Mouse (Mus musculus) forebrain, postnatal 0 days (tissue): ENCODE results near the gene Emp2. TPM values are rescaled to one million over a fixed set of nuclear protein-coding genes. Genes with fewer than 3 reads are reported as not detected.

Source experiments
- ATAC-seq: fragments of 200-750 bp; cut with Nextera tagmentation; 2 replicates; pipeline ENCODE4 v1.8.0; 2017; ENCODE audit warnings: mild to moderate bottlenecking, moderate library complexity
- DNase-seq: peaks from one replicate; pipeline ENCODE4 v3.0.0-alpha.2; 2015
- H3K27ac ChIP-seq: fragments of 300-500 bp; sonication (generic); 2 replicates; pipeline ENCODE4 v1.5.1; 2014; ENCODE audit warnings: low read depth, mild to moderate bottlenecking, antibody characterized with exemption, low read length, moderate library complexity, mixed read lengths
- H3K27me3 ChIP-seq: fragments of 300-500 bp; sonication (generic); 2 replicates; pipeline ENCODE4 v1.6.1; 2014; ENCODE audit warnings: mild to moderate bottlenecking, low read length, mixed read lengths; ENCODE audit not compliant: insufficient read depth
- H3K36me3 ChIP-seq: fragments of 300-500 bp; sonication (generic); 2 replicates; pipeline ENCODE4 v1.6.1; 2014; ENCODE audit warnings: mild to moderate bottlenecking, moderate library complexity; ENCODE audit not compliant: insufficient read depth
- H3K4me1 ChIP-seq: fragments of 300-500 bp; sonication (generic); 2 replicates; pipeline ENCODE4 v1.6.1; 2014; ENCODE audit warnings: antibody characterized with exemption; ENCODE audit not compliant: insufficient read depth
- H3K4me2 ChIP-seq: fragments of 300-500 bp; sonication (generic); 2 replicates; pipeline ENCODE4 v1.6.1; 2014; ENCODE audit warnings: low read depth, mild to moderate bottlenecking, moderate library complexity
- H3K4me3 ChIP-seq: fragments of 300-500 bp; sonication (generic); 2 replicates; pipeline ENCODE4 v1.5.1; 2014; ENCODE audit warnings: low read depth, low read length, mixed read lengths
- H3K9ac ChIP-seq: fragments of 300-500 bp; sonication (generic); 2 replicates; pipeline ENCODE4 v1.6.1; 2014; ENCODE audit warnings: mild to moderate bottlenecking
- H3K9me3 ChIP-seq: fragments of 300-500 bp; sonication (generic); 2 replicates; pipeline ENCODE4 v1.6.1; 2016; ENCODE audit warnings: low read length
- CTCF ChIP-seq: sonication (generic); IDR thresholded peaks from 2 replicates; pipeline ENCODE4 v1.5.1; 2016; ENCODE audit warnings: antibody characterized with exemption, control low read depth, low read depth
- WGBS: fragments of 180-500 bp; shearing (Covaris S2); extraction: QIAGEN DNeasy Blood & Tissue Kit; methylation state at CpG from one replicate; pipeline ENCODE4 v1.1.7; 2014; 5-methylcytosine and 5-hydroxymethylcytosine counted together
- polyA plus RNA-seq: library from polyadenylated mRNA; unstranded; fragments of >200 nt; fragmentation: Nextera tagmentation; extraction: Ambion mirVana; gene quantifications from 2 replicates; pipeline ENCODE4 v1.2.1, GENCODE M21; 2015
- total RNA-seq: library from RNA; depleted of rRNA; stranded (reverse); fragments of >200 nt; gene quantifications from 2 replicates; pipeline ENCODE4 v1.2.3, GENCODE M21; 2014; rRNA removed

Gene Emp2
- 11.3 and 12.1 TPM in 2 replicates for total RNA-seq
- polyA plus RNA-seq: 13.2 and 18.5 TPM in 2 replicates

GRCm38 (mm10) chr16:10313646-10314088 lies at the start of gene Emp2:
Gene Emp2 (minus strand): TSS chr16:10313968.
- ATAC-seq: peak; percentile 84
- no peaks in the 10 kb centered on the region for H3K36me3 ChIP-seq
- H3K9me3 ChIP-seq: no peaks in the 10 kb centered on the region
- peak within 1 kb of the TSS; percentile 44 for H3K9ac ChIP-seq
- peak within 1 kb of the TSS; percentile 46 for H3K4me3 ChIP-seq
- no peak within 1 kb of the TSS for H3K27ac ChIP-seq
- 0 out of 2 replicates have a peak, but pooled peaks cover 8% of the 10 kb centered on the region for H3K4me1 ChIP-seq
- H3K27me3 ChIP-seq: peaks cover 7% of the 10 kb centered on the region
- peak within 1 kb of the TSS; percentile 79 for H3K4me2 ChIP-seq
- peak; percentile 30 for DNase-seq
- no peak for TF ChIP-seq CTCF
- WGBS: 2% methylated on average over 37 of the region's 40 CpGs

GRCm38 (mm10) chr16:10363061-10363460 lies 49.3 kb upstream of the Emp2 start:
- no peaks in the 10 kb centered on the region for H3K27me3 ChIP-seq
- DNase-seq: no peak
- no peaks in the 10 kb centered on the region for H3K9me3 ChIP-seq
- ATAC-seq: no peak
- TF ChIP-seq CTCF: no peak
- H3K36me3 ChIP-seq: no peaks in the 10 kb centered on the region
- H3K4me3 ChIP-seq: no peak overlapping the region
- peaks cover 3% of the 10 kb centered on the region; the same call in 1 of the 2 replicates for H3K4me1 ChIP-seq
- H3K27ac ChIP-seq: no peak overlapping the region
- WGBS: 55% methylated on average over 1 of the region's 1 CpGs
- no peak overlapping the region for H3K9ac ChIP-seq
- H3K4me2 ChIP-seq: no peak overlapping the region

- DNase-seq (no peak), ATAC-seq (no peak)
- Histone ChIP-seq H3K27me3 (no peaks in the 10 kb centered on the region), H3K27ac (no peak overlapping the region), H3K4me1 (peaks cover 7% of the 10 kb centered on the region; the same call in 1 of the 2 replicates), H3K9ac (no peak overlapping the region), H3K4me3 (no peak overlapping the region), H3K36me3 (no peaks in the 10 kb centered on the region), H3K9me3 (no peaks in the 10 kb centered on the region), H3K4me2 (no peak overlapping the region)
- TF ChIP-seq CTCF: no peak
- WGBS: 89% methylated on average over 6 of the region's 6 CpGs
Measured at GRCm38 (mm10) chr16:10359241-10359640, 45.5 kb upstream of the Emp2 start.

GRCm38 (mm10) chr16:10358010-10358934 lies 44.5 kb upstream of the Emp2 start:
- H3K4me2 ChIP-seq: peak overlapping the region; percentile 48
- no peak overlapping the region for H3K27ac ChIP-seq
- peak; percentile 73 for DNase-seq
- H3K36me3 ChIP-seq: no peaks in the 10 kb centered on the region
- ATAC-seq: peak; percentile 83
- 14% methylated on average over 29 of the region's 30 CpGs for WGBS
- H3K9me3 ChIP-seq: no peaks in the 10 kb centered on the region
- H3K27me3 ChIP-seq: no peaks in the 10 kb centered on the region
- H3K4me1 ChIP-seq: peaks cover 7% of the 10 kb centered on the region; the same call in 1 of the 2 replicates
- TF ChIP-seq CTCF: no peak
- H3K9ac ChIP-seq: peak overlapping the region; percentile 31
- peak overlapping the region; percentile 22 for H3K4me3 ChIP-seq

GRCm38 (mm10) chr16:10355004-10355403 lies 41.2 kb upstream of the Emp2 start:
- H3K4me3 ChIP-seq: no peak overlapping the region
- H3K27ac ChIP-seq: no peak overlapping the region
- no peak overlapping the region for H3K4me2 ChIP-seq
- peaks cover 7% of the 10 kb centered on the region; the same call in 1 of the 2 replicates for H3K4me1 ChIP-seq
- no peak for TF ChIP-seq CTCF
- H3K9me3 ChIP-seq: no peaks in the 10 kb centered on the region
- peak; percentile 56 for ATAC-seq
- H3K36me3 ChIP-seq: no peaks in the 10 kb centered on the region
- no peaks in the 10 kb centered on the region for H3K27me3 ChIP-seq
- DNase-seq: peak; percentile 35
- H3K9ac ChIP-seq: no peak overlapping the region

- no peak for ATAC-seq
- Histone ChIP-seq H3K9me3 (no peaks in the 10 kb centered on the region), H3K36me3 (no peaks in the 10 kb centered on the region), H3K27ac (no peak overlapping the region), H3K4me1 (no peaks in the 10 kb centered on the region), H3K4me2 (no peak overlapping the region), H3K9ac (no peak overlapping the region), H3K4me3 (no peak overlapping the region), H3K27me3 (no peaks in the 10 kb centered on the region)
- DNase-seq: no peak
- 69% methylated on average over 9 of the region's 9 CpGs for WGBS
- TF ChIP-seq CTCF: no peak
Measured at GRCm38 (mm10) chr16:10351050-10351636, 37.4 kb upstream of the Emp2 start.

- no peaks in the 10 kb centered on the region for H3K9me3 ChIP-seq
- 77% methylated on average over 10 of the region's 10 CpGs for WGBS
- no peak for TF ChIP-seq CTCF
- H3K27me3 ChIP-seq: no peaks in the 10 kb centered on the region
- H3K27ac ChIP-seq: no peak overlapping the region
- no peak overlapping the region for H3K4me3 ChIP-seq
- H3K36me3 ChIP-seq: no peaks in the 10 kb centered on the region
- H3K9ac ChIP-seq: no peak overlapping the region
- ATAC-seq (no peak), DNase-seq (no peak)
- no peaks in the 10 kb centered on the region for H3K4me1 ChIP-seq
- no peak overlapping the region for H3K4me2 ChIP-seq
Measured at GRCm38 (mm10) chr16:10349876-10350275, 36.1 kb upstream of the Emp2 start.
